Mouse (Mus musculus): ENCODE data around the gene Dbnl. TPM values are rescaled to one million over a fixed set of nuclear protein-coding genes. Genes with fewer than 3 reads are reported as not detected.
"Not testable (repeated sequence)": the region's sequence is repeated elsewhere in the genome, so short reads cannot be mapped to it uniquely, and the experiment has no call there.

The Dbnl gene
- polyA plus RNA-seq, 1 experiment from 2014 or later = 44.5 TPM

DNA sequence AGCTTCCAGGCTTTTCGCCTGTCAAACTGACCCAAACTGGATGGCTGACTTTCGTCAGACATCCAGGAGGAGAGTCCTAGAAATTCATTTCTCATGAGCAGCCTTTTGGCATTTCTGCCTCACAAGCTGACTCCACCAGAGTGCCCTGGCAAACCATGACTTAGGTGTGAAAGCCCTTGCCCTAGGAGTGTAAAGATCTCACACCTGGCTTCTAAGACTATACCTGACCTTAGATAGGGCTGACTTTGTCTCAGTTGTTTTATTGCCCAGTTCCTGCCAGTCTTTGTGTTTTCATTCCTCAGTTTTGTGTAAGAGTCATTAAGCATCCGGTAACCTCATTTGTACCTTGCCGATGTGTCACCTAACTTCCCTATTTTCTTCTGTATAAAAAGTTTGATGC lies 21.2 kb downstream of the Dbnl start:
- 75% methylated on average over 4 of the region's 4 CpGs for WGBS (ENCODE audit: insufficient replicate concordance)
- H3K9me3 ChIP-seq (replicated peaks); H3K4me1 ChIP-seq (replicated peaks); H3K4me2 ChIP-seq; ATAC-seq (ENCODE audit: insufficient read depth); H3K27me3 ChIP-seq; H3K9ac ChIP-seq; H3K36me3 ChIP-seq (replicated peaks); H3K4me3 ChIP-seq (replicated peaks); H3K27ac ChIP-seq (replicated peaks): not testable (repeated sequence)

DNA sequence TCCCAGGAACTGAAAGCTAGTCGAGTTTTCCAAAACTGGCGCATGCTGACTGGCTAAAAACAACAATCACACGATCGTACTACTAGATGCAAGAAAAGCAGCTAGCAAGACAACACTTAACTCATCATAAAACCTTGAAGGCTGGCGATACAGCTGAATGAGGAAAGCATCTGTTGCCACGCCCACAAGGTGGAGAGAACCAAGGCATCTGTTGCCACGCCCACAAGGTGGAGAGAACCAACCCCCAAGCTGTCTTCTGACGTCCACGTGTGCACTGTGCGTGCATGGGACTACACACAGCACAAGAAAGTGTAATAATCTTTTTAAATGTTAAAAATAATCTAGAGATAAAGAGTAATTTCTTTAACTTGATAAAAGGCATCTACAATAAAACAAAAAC lies 25.1 kb downstream of the Dbnl start:
- no peak for ATAC-seq (ENCODE audit: insufficient read depth)
- Histone ChIP-seq H3K36me3 (replicated peaks) (no peaks in the 10 kb centered on the region), H3K27ac (replicated peaks) (no peak overlapping the region), H3K9me3 (replicated peaks) (no peaks in the 10 kb centered on the region), H3K27me3 (no peaks in the 10 kb centered on the region), H3K9ac (no peak overlapping the region), H3K4me3 (replicated peaks) (no peak overlapping the region), H3K4me2 (no peak overlapping the region), H3K4me1 (replicated peaks) (no peaks in the 10 kb centered on the region)
- 65% methylated on average over 10 of the region's 10 CpGs for WGBS (ENCODE audit: insufficient replicate concordance)

GRCm38 (mm10) chr11:5819223-5819622 lies 30.9 kb downstream of the Dbnl start:
- no peak for ATAC-seq (ENCODE audit: insufficient read depth)
- Histone ChIP-seq H3K27ac (replicated peaks) (no peak overlapping the region), H3K36me3 (replicated peaks) (no peaks in the 10 kb centered on the region), H3K9me3 (replicated peaks) (no peaks in the 10 kb centered on the region), H3K4me1 (replicated peaks) (no peaks in the 10 kb centered on the region), H3K4me3 (replicated peaks) (no peak overlapping the region), H3K4me2 (no peak overlapping the region), H3K27me3 (no peaks in the 10 kb centered on the region), H3K9ac (no peak overlapping the region)
- 46% methylated on average over 2 of the region's 2 CpGs for WGBS (ENCODE audit: insufficient replicate concordance)

DNA sequence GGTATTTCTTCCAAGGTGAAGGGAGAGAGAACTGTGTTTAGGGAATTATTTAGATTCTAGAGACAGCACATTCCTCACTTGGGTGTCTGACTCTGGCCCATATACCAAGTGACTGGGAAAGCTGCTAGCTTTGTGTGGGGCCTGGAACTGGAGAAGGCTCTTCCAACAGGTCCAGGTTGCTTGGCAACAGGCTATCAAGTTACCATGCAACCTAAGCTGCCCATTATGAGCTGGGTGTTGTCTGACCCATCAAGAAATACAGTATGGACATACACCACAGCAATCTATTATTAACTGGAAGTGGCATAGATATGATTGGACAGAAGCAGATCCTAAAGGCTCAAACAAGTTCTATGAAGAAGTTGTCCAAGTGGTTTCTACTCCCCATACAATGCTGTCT lies 37.1 kb downstream of the Dbnl start:
- Histone ChIP-seq H3K4me1 (replicated peaks) (peaks cover 10% of the 10 kb centered on the region), H3K9me3 (replicated peaks) (no peaks in the 10 kb centered on the region), H3K4me3 (replicated peaks) (no peak overlapping the region), H3K36me3 (replicated peaks) (peaks cover 13% of the 10 kb centered on the region), H3K27me3 (no peaks in the 10 kb centered on the region), H3K4me2 (no peak overlapping the region), H3K27ac (replicated peaks) (no peak overlapping the region), H3K9ac (no peak overlapping the region)
- no peak for ATAC-seq (ENCODE audit: insufficient read depth)

- ATAC-seq (ENCODE audit: insufficient read depth) = no peak
- H3K4me1 ChIP-seq (replicated peaks) = peaks cover 10% of the 10 kb centered on the region
- H3K27ac ChIP-seq (replicated peaks) = no peak overlapping the region
- peaks cover 18% of the 10 kb centered on the region for H3K36me3 ChIP-seq (replicated peaks)
- no peaks in the 10 kb centered on the region for H3K9me3 ChIP-seq (replicated peaks)
- H3K4me3 ChIP-seq (replicated peaks) = no peak overlapping the region
- WGBS (ENCODE audit: insufficient replicate concordance) = 66% methylated on average over 5 of the region's 5 CpGs
- H3K9ac ChIP-seq = no peak overlapping the region
- no peaks in the 10 kb centered on the region for H3K27me3 ChIP-seq
- no peak overlapping the region for H3K4me2 ChIP-seq
These were observed 39.6 kb downstream of the Dbnl start for GRCm38 (mm10) chr11:5827931-5828330.

- Histone ChIP-seq H3K27me3 (no peaks in the 10 kb centered on the region), H3K27ac (replicated peaks) (no peak overlapping the region), H3K4me1 (replicated peaks) (peaks cover 10% of the 10 kb centered on the region), H3K4me3 (replicated peaks) (no peak overlapping the region), H3K9me3 (replicated peaks) (no peaks in the 10 kb centered on the region), H3K9ac (no peak overlapping the region), H3K36me3 (replicated peaks) (peaks cover 21% of the 10 kb centered on the region), H3K4me2 (no peak overlapping the region)
- ATAC-seq (ENCODE audit: insufficient read depth) = no peak
- WGBS (ENCODE audit: insufficient replicate concordance) = 76% methylated on average over 11 of the region's 11 CpGs
These were observed 40.4 kb downstream of the Dbnl start for GRCm38 (mm10) chr11:5828509-5829191.

- ATAC-seq (ENCODE audit: insufficient read depth) = no peak
These were observed 41.0 kb downstream of the Dbnl start for GRCm38 (mm10) chr11:5829327-5829726.

DNA sequence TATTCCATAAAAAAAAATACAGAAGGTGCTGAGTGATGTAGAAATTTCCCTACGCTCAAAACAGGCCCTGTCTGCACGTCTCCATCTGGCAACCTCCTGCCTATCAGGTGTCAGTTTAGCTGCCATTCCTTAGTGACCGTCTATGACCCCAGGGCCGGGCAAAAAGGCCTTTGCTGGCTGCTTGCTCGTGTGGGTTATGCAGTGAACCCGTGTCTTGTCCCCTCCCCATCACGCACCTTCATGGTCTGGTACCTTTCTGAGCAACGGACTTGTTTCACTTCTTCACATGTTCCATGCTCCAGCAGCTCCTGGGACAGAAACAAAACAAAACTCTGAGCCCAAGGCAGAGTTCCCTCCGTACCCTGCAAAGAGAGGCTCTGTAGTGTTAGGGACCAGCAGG lies 46.2 kb downstream of the Dbnl start:
- H3K27ac ChIP-seq (replicated peaks) = no peak overlapping the region
- no peak for ATAC-seq (ENCODE audit: insufficient read depth)
- H3K27me3 ChIP-seq = no peaks in the 10 kb centered on the region
- H3K4me1 ChIP-seq (replicated peaks) = peaks cover 24% of the 10 kb centered on the region
- no peaks in the 10 kb centered on the region for H3K9me3 ChIP-seq (replicated peaks)
- no peak overlapping the region for H3K9ac ChIP-seq
- no peak overlapping the region for H3K4me2 ChIP-seq
- H3K4me3 ChIP-seq (replicated peaks) = no peak overlapping the region
- 70% methylated on average over 9 of the region's 9 CpGs for WGBS (ENCODE audit: insufficient replicate concordance)
- peaks cover 10% of the 10 kb centered on the region; the same call in 1 of the 2 replicates for H3K36me3 ChIP-seq (replicated peaks)

More at GRCm38 (mm10) chr11:5829327-5829726, 41.0 kb downstream of the Dbnl start:
- 69% methylated on average over 12 of the region's 12 CpGs for WGBS (ENCODE audit: insufficient replicate concordance)
- peaks cover 10% of the 10 kb centered on the region for H3K4me1 ChIP-seq (replicated peaks)
- peaks cover 22% of the 10 kb centered on the region for H3K36me3 ChIP-seq (replicated peaks)
- H3K27me3 ChIP-seq = no peaks in the 10 kb centered on the region
- no peak overlapping the region for H3K9ac ChIP-seq
- H3K27ac ChIP-seq (replicated peaks) = no peak overlapping the region
- no peak overlapping the region for H3K4me3 ChIP-seq (replicated peaks)
- H3K4me2 ChIP-seq = no peak overlapping the region
- no peaks in the 10 kb centered on the region for H3K9me3 ChIP-seq (replicated peaks)

DNA sequence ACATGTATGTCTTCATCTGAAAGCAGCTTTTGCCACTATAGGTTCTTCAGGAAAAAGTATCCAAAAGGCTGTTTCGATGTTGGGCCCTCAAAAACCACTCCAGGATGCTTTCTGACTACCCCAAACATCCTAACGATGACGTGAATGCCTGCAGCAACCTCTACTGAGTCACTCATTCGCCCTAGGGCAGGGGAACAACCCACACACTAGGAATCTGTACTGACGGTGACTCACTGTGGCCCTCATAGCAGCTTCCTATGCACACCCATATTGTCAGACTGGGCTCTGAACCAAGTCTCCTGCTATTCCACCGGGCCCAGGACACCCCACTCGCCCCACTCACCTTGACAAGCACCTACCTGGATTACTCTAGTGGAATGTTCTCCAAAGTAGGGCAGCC lies 46.8 kb downstream of the Dbnl start:
- peaks cover 22% of the 10 kb centered on the region for H3K4me1 ChIP-seq (replicated peaks)
- H3K4me3 ChIP-seq (replicated peaks) = no peak overlapping the region
- peaks cover 10% of the 10 kb centered on the region; the same call in 1 of the 2 replicates for H3K36me3 ChIP-seq (replicated peaks)
- no peak for ATAC-seq (ENCODE audit: insufficient read depth)
- WGBS (ENCODE audit: insufficient replicate concordance) = 78% methylated on average over 7 of the region's 7 CpGs
- H3K9ac ChIP-seq = no peak overlapping the region
- no peaks in the 10 kb centered on the region for H3K27me3 ChIP-seq
- no peaks in the 10 kb centered on the region for H3K9me3 ChIP-seq (replicated peaks)
- H3K4me2 ChIP-seq = no peak overlapping the region
- H3K27ac ChIP-seq (replicated peaks) = no peak overlapping the region

DNA sequence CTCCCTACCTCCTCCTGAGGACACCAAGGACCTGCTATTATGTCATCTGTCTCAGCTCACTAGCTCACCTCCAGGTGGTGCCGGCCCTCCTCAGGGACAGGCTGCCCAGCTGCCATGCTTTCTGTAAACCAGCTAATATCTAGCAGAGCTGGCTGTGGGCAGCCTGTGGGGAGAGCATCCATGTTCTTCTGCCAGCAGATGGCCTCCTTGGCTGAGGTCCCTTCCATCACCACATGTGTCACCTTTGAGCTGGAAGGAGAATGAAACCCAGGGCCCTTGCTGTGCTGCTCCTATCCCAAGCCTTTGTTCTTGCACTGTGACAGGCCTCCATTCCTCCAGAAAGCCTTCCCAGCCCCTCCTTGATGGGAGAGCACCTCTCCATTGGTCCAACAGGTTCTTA lies 47.8 kb downstream of the Dbnl start:
- Histone ChIP-seq H3K9me3 (replicated peaks) (no peaks in the 10 kb centered on the region), H3K4me2 (0 out of 2 replicates have a peak overlapping the region, but pooled peaks have one; percentile 10), H3K4me3 (replicated peaks) (no peak overlapping the region), H3K9ac (no peak overlapping the region), H3K4me1 (replicated peaks) (peaks cover 22% of the 10 kb centered on the region), H3K36me3 (replicated peaks) (peaks cover 5% of the 10 kb centered on the region; the same call in 1 of the 2 replicates), H3K27ac (replicated peaks) (no peak overlapping the region), H3K27me3 (no peaks in the 10 kb centered on the region)
- 88% methylated on average over 1 of the region's 1 CpGs for WGBS (ENCODE audit: insufficient replicate concordance)
- no peak for ATAC-seq (ENCODE audit: insufficient read depth)

- 1% methylated on average over 63 of the region's 63 CpGs for WGBS (ENCODE audit: insufficient replicate concordance)
- Histone ChIP-seq H3K4me3 (replicated peaks) (peak within 1 kb of the TSS; percentile 73), H3K27ac (replicated peaks) (peak within 1 kb of the TSS; percentile 74), H3K4me1 (replicated peaks) (peaks cover 22% of the 10 kb centered on the region), H3K36me3 (replicated peaks) (peaks cover 5% of the 10 kb centered on the region; the same call in 1 of the 2 replicates), H3K27me3 (no peaks in the 10 kb centered on the region), H3K4me2 (peak within 1 kb of the TSS; percentile 97), H3K9me3 (replicated peaks) (no peaks in the 10 kb centered on the region), H3K9ac (peak within 1 kb of the TSS; percentile 71)
- ATAC-seq (ENCODE audit: insufficient read depth) = peak; percentile 95
These were observed 49.3 kb downstream of the Dbnl start, which contains the start of gene Polm for GRCm38 (mm10) chr11:5837251-5838246. Gene Polm, minus strand, starts transcription at chr11:5838016.

Measured in liver, embryonic 15.5 days (tissue).